Mouse (Mus musculus) heart, postnatal 25 days (tissue): ENCODE measurements around the gene Kansl1. TPM values are rescaled to one million over a fixed set of nuclear protein-coding genes. Genes with fewer than 3 reads are reported as not detected.
A peak's percentile ranks its signal among the peaks of the same experiment; 100 is the strongest.

ENCODE experiments used
- DNase-seq: peaks from one replicate; pipeline ENCODE4 v3.0.0; 2022; ENCODE audit warnings: low spot score
- intact Hi-C: fragments of 180-260 bp; cut with DNase I; formaldehyde crosslinking; loops from one replicate; pipeline ENCODE4 v1.15.1; 2025
- total RNA-seq, 2 experiments: library from RNA; stranded (reverse); gene quantifications; 2 replicates each; pipeline ENCODE4 v1.2.3; 2021

Gene Kansl1
- total RNA-seq, 2 experiments from 2014 or later: 26.3 to 28.1 TPM

- intact Hi-C loops: loop anchor here (10.0 kb wide), 1 partner anchor 808 kb away; the partner anchor contains the start of gene Mettl2
Observed at GRCm38 (mm10) chr11:104316685-104317400, 151.8 kb downstream of the Kansl1 start.

DNA sequence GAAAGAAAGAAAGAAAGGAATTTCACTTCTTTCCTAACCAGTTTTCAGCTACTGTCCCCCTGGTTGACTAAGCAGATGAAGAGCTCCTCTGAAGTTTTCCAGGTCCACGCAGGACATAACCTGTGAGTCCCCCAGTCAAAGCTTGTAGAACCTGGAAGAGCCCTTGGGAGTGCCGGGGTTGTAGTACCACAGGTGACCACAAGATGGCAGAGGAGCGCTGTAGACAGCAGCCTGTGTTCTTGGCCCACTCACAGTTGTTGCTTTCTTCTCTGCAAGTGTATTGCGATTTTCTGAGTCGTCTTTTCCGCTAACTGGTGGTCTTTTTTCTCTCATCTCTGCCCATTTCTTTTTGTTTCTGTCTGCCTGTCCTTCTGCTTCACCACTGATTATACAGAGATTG lies 153.0 kb downstream of the Kansl1 start:
- intact Hi-C loops: loop anchor here (1.0 to 10.0 kb wide), 2 partner anchors 146 to 809 kb away; partner anchors contain the start of gene Mettl2
- DNase-seq: no peak

More at GRCm38 (mm10) chr11:104316685-104317400, 151.8 kb downstream of the Kansl1 start:
- DNase-seq: peak; percentile 47

DNA sequence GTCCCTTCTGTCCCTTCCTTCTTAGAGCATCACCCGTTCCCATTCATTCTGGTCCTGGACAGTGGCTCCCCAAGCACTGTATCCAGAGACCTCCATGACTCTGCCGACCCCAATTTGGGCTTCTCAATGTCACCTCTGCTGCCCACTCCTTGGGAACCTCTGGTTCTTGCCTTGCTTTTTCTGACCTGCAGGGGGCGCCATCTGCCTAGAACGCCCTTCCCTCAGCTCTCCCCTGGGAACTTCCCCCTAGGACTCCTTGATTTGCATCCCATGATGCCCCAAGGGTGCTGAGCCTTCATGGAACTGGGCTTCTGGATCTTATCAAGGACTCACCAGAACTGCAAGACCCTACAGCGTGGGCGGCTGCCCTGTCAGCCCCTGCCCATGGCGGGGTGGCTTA lies 157.0 kb downstream of the Kansl1 start:
- no peak for DNase-seq
- intact Hi-C loops: loop anchor here (10.0 kb wide), 1 partner anchor 813 kb away; the partner anchor contains the start of gene Mettl2

DNA sequence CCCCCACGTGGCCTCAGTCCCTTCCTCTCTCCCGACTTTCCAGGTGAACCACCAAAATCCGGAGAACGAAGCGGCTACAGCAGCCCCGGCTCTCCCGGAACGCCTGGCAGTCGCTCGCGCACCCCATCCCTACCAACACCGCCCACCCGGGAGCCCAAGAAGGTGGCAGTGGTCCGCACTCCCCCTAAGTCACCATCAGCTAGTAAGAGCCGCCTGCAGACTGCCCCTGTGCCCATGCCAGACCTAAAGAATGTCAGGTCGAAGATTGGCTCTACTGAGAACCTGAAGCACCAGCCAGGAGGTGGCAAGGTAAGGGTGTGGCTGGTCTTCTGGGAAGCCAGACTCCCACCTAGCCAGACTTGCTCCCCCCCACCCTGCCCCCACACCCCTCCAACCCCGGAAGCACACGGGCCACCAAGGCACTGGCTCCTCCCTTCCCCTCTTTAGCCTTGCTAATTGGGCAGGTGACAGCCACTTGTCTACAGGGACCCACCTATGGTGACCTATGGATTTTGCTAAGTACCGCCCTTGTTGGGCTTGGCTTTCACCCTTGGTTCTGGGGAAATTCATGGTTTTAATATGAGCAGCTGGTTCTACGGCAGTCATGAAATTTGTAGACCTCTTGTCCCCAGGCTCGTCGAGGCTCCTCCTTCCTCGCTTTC lies 158.3 kb downstream of the Kansl1 start:
- intact Hi-C loops: loop anchor here (10.0 kb wide), 1 partner anchor 814 kb away; the partner anchor contains the start of gene Mettl2
- DNase-seq: no peak

GRCm38 (mm10) chr11:104309377-104310225 lies 159.1 kb downstream of the Kansl1 start:
- DNase-seq: no peak
- intact Hi-C loops: loop anchor here (10.0 kb wide), 1 partner anchor 815 kb away; the partner anchor contains the start of gene Mettl2

DNA sequence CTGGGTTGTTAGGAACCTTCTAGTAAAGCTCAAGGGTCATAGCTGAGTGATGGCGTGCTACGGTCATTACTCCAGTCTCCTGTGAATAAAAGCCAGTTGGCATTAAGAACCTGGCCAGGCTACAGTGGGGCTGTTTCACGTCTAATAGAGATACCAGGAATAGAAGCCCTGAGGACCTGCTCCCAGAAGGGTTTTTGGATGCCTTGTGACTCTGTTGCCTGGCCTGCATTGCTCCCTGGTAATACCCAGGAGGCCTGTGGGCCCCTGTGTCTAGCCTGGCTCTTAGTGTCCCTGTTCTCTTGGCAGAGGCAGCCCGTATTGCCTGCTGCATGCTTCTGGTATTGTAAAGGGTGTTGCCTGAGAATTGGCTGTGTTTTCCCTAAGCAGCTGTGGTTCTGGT lies 161.5 kb downstream of the Kansl1 start:
- intact Hi-C loops: no loop called here

DNA sequence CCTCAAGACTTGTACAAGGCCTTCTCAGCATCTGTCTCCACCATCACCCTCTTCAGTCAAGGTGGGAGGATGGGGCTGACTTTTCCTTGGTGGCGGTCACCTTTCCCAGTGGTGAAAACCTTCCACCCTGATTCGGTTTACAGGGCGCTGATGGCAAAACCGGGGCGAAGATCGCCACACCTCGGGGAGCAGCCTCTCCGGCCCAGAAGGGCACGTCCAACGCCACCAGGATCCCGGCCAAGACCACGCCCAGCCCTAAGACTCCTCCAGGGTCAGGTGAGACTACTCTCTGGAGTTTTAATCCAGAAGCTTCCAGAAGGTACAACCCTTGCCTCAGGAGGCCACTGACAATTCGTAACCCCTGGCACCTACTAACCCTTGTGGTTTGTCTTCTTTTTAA lies 162.2 kb downstream of the Kansl1 start:
- intact Hi-C loops: no loop called here
- DNase-seq: no peak

More for the DNA sequence above, 161.5 kb downstream of the Kansl1 start:
- no peak for DNase-seq

- no peak for DNase-seq
- intact Hi-C loops: no loop called here
Observed at GRCm38 (mm10) chr11:104305711-104306110, 162.9 kb downstream of the Kansl1 start.

DNA sequence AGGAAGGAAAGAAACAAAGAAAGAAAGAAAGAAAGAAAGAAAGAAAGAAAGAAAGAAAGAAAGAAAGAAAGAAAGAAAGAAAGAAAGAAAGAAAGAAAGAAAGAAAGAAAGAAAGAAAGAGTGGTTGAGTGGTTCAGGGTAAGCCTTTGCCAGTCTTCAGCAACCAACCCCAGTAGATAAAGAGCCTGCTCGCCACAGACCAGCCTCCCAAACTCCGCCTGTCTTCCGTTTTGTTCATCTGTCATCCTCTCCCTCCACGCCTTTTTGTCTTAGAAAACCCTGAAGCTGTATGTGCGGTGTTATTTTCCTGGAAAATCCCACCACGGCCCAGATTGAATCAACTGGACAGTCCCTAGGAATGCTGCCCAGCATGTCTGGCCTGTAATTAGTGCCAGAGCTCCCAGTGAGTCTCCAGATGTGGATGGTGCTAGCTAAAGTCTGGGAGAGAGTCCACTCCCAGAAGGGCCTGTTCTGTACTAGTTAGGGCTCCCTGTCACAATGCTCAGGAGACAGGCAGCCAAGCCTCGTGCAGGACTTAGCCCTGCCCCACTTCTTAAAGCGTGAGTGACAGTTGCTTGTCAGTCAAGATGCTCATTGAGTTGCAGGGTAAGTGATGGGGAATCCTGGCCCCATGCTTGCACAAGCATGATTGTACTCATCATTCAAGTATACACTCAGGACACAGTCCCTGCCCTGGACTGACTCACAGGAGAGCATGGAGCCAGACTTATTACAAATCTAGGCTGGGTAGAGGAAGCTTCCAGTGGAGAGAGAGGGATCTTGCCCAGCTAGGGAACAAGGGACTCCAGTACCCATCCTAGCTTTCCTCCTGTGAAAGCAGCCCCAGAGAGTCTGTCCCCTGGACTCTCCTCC lies 165.3 kb downstream of the Kansl1 start:
- DNase-seq: no peak
- intact Hi-C loops: no loop called here

DNA sequence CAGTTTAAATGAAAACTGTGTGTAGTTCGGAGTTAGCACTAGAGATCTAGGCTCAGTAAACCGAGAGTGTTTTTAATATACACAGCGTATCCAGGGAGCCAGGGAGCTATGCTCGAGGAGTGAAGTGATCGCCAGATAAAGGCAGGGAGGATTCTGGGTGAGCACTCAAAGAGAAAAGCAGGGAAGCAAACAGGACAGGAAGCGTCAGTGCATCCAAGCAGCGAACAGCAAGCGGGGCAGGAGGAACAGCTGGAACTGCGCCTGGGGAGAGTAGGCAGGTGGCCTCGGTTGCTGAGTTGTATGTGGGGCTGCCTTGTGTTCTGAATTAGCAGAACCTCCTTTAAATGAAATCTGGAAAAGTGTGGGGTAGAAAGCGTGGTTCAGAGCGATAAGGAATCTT lies 166.0 kb downstream of the Kansl1 start:
- intact Hi-C loops: no loop called here
- no peak for DNase-seq

- no peak for DNase-seq
- intact Hi-C loops: no loop called here
Observed at GRCm38 (mm10) chr11:104297671-104298070, 171.0 kb downstream of the Kansl1 start.

GRCm38 (mm10) chr11:104295656-104296055 lies 173.0 kb downstream of the Kansl1 start:
- DNase-seq: no peak
- intact Hi-C loops: no loop called here

DNA sequence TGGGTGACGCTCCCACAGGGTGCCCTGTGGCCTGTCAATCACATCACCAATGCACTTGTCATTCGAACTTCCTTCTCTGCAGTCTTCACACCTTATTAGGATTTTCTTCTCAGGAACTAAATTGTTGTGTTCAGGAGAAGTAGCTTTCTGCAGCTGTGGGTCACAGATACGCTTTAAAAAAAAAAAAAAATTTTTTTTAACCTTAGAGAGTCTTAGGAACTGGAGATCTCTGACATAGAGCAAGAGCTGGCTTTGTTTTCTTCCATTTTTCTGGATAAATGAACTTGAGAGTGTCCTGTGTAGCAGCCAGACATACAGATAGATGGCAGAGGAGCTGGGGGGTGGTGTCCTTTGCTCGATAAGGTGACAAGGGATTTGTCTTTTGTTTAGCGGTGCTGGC lies 173.5 kb downstream of the Kansl1 start:
- intact Hi-C loops: no loop called here

DNA sequence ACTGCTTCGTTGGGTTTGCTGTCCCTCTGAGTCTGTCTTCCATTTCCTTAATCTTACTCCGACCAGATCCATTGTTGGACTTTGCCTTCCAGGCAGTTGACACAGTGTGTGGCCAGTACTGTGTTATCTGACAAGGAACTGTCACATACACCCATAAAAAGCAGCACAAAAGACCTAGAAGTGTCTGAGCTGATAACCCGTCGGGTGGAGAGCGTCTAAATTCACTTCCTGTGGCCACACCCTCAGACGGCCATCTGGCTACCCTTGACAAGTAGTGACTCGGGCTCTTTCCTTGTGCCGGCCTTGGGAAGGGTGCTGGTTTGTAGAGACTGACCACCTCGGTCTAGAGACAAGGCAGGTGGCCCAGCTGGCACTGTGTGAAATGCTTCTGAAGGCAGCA lies 175.4 kb downstream of the Kansl1 start:
- intact Hi-C loops: no loop called here
- DNase-seq: no peak

More for the DNA sequence above, 173.5 kb downstream of the Kansl1 start:
- DNase-seq: no peak

GRCm38 (mm10) chr11:104292443-104293220 lies 176.0 kb downstream of the Kansl1 start:
- DNase-seq: no peak
- intact Hi-C loops: no loop called here

DNA sequence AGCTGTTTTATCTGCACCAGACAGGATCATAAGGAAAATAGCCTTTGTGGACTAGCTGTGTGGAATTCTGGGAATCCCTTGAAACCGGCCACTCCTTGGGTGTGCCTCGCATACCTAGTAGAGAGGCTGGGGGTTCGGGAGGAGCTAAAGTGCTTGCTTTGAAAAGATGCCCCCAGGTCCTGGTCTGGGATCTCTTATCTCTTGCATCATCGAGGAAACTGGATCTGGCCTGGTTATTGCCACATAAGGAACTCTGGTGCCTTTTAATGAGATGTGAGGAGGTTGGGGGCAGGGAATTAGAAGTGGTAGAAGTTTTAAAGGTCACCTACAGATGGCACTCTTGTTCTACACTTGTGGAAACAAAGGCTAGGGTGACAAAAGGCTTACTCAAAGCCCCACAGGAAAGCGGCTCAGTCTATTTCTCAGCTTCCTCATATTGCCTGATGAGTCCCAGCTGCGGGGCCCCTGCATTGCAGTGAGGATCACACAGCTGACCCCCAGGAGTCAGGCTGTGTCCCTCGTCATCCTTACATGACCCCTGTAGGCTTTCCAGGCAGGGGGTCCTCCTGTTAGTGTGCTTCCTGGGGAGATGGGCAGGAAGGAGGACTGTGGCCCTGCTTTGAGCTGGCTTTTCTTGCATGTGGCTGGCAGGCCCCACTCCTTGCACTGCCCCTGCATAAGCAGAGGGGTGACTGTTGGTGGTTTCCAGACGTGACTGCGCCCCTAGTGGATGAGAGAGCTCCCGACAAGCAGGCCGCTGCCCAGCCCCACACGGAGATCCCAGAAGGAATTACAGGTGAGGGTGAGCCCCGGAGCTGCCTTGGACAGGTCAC lies 179.2 kb downstream of the Kansl1 start:
- no peak for DNase-seq
- intact Hi-C loops: no loop called here

GRCm38 (mm10) chr11:104288835-104289198 lies 179.8 kb downstream of the Kansl1 start:
- DNase-seq: no peak
- intact Hi-C loops: no loop called here

DNA sequence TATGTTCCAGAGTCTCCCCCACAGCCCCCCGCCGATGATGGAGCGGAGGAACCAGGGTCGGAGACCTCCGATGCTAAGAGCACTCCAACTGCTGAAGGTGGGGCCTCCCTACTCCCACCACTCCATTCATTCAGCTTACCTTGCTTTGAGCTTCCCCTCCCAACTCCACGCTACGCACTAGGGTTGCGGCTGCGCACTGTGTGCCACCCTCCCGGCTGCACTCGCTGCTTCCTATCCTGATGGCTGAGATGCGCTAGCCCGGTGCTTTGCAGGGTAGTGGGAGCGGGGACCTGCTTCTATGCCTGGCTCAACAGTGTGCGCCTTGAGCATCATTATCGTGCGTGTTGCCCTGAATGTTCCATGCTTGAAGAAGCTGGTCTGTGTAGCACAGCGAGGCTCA lies 181.5 kb downstream of the Kansl1 start:
- intact Hi-C loops: no loop called here
- DNase-seq: no peak
